Mouse (Mus musculus) adrenal gland (tissue): ENCODE results near the gene Nme6.
"Not testable (repeated sequence)": the region's sequence is repeated elsewhere in the genome, so short reads cannot be mapped to it uniquely, and the experiment has no call there.

Experiments used
- intact Hi-C: fragments of 180-260 bp; cut with DNase I; formaldehyde crosslinking; loops from one replicate; pipeline ENCODE4 v1.15.1; 2025
- long read RNA-seq, 2 experiments: library from polyadenylated mRNA; unstranded; transcript quantifications; one replicate each; pipeline ENCODE4 v2.0.0; 2020; ENCODE audit warnings: borderline replicate concordance in 1 of 2; ENCODE audit not compliant: insufficient replicate concordance in 1 of 2

Nme6 gene
- long read RNA-seq, experiment 1, transcript Nme6-214 (6 exons, 865 nt) = major isoform, 5 of 10 reads
- long read RNA-seq, experiment 1, partial matches to known transcripts = 0 of 10 reads
- long read RNA-seq, experiment 1, other reads (novel, unspliced or antisense) = 0 of 10 reads
- long read RNA-seq, experiment 2, partial matches to known transcripts = 1 of 16 reads
- long read RNA-seq, experiment 2, other reads (novel, unspliced or antisense) = 3 of 16 reads

- intact Hi-C loops = no loop called here
Observed at GRCm38 (mm10) chr9:109832391-109833087, at the start of gene Nme6. Gene Nme6 (plus strand): TSS chr9:109832749.

DNA sequence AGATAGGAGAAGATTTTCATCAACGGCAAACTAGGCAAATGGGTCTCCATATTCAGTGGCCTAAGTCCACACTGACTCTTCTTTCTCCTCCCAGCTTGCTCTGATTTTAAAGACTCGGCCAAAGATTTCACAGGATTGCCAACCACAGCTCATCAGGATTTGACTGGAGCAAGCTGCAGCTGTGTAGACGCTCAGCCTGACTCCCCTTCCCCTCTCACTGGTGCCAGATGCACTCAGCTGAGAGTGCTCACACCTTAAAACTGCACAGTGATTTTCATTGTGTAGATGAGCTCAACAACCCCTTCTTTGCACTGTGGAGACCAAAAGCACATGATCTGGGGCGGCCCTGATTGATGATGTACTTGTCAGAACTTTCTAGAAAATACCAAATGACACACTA, 42.0 kb upstream of the Nme6 start, which contains the start of gene Fbxw27:
Gene Fbxw27 (minus strand): TSS at position 101 of the 400 bp plus-strand sequence.
- intact Hi-C loops = not testable (repeated sequence)

GRCm38 (mm10) chr9:109795221-109795620, 37.3 kb upstream of the Nme6 start:
- intact Hi-C loops = no loop called here

GRCm38 (mm10) chr9:109795811-109796210, 36.7 kb upstream of the Nme6 start:
- intact Hi-C loops = no loop called here

- intact Hi-C loops = no loop called here
Observed at GRCm38 (mm10) chr9:109798051-109798450, 34.5 kb upstream of the Nme6 start.

- intact Hi-C loops = not testable (repeated sequence)
Observed at GRCm38 (mm10) chr9:109805596-109805995, 27.0 kb upstream of the Nme6 start.

DNA sequence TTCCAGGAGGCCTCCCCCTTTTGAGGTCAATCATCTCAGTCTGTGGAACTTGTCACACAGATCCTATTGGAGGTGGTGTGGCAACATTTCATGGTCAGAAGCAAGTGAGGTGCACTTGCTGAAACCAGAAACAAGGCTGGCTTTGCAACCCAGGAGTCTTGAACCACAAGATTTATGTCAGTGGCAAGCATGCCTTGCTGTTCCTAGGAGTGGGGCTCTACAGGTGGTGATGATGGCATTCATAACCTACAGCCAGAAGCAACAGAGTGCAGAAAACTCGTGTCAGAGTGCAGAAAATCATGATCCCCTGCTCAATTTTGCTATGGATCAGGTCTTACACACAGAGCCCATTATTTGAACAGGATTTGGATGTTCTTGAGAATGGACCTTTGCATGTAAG, 26.3 kb upstream of the Nme6 start:
- intact Hi-C loops = no loop called here

DNA sequence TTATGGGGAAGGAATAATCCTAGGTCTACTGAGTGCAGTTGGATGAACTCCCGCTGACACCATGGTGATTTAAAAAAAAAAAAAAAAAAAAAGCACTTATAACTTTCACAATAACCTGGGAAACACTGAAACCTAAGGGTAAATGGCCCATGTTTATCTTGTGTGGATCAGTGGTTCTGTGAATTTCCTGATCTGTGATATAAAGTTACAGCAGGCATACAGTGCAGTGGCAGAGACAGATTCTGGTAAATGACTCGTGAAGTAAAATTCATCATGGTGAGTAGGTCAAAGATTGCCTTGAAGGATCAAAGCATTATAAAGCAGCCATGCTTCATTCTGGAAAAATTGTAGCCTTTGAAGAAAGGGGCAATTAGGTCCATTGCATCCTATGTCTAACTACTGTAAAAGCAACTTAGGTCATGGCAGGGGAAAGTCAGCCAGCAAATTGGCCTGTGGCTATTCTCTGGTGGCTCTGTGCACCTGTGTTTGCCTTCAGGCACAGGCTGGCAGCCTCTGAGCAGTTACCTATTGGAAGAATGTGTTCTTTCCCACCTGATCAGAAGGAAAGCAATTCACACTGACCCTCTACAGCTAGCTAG, 25.8 kb upstream of the Nme6 start:
- intact Hi-C loops = no loop called here

DNA sequence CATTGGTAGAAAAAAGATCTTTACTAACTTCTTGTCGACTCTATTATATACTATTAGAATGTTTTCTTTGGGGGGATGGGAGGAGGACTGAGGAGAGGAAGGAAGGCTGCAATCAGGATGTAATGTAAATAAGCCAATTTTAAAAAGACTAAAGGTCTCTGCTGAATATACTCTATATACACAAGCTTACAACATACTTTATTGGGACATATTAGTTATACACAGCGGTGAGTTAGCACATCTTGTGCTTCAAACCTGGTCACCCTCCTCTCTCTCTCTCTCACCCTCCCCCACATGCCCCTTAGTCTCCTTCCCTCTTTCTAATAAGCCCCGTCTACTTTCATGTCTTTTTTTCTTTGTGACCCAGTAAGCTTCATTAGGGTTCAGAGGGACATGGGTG, 24.7 kb upstream of the Nme6 start:
- intact Hi-C loops = no loop called here

DNA sequence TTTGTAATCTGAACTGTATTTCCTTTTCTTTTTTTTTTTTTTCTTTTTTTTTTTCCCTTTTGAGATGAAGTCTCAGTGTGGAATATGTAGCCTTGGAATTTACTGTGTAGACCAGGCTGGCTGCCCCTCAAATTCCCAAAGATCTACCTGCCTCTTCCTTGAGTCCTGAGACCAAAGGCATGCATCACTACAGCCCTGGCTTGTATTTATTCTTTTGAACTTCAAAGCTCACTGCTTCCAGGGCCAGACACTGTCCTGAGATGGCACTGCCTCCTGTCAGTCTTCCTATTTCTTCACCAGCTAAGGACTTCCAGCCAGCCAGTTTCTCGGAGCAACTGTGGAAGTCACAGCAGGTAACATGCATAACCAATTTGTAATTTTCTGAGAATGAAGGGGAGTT, 20.6 kb upstream of the Nme6 start, which contains the start of gene Spink8:
Gene Spink8 (plus strand): TSS at position 301 of the 400 bp plus-strand sequence.
- intact Hi-C loops = no loop called here

DNA sequence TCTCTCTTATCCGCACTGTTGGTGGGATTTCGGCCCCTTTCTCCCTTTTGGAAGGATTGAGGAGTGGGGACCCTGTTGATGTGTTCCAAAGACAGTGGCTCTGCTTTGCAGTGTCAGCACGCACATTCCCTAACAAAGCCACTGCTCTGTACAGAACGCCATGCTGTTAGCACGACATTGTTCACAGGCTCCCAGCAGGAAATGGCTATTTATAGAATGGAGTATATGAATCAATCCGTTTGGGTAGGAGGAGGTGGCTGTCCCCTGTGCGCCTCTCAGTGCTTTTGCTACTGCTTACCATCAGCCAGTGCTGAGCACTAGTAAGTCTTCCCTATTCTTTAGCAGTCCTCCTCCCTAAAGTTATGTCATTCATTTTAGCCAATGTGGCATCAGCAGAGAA, 19.1 kb upstream of the Nme6 start:
- intact Hi-C loops = no loop called here

- intact Hi-C loops = no loop called here
Observed at GRCm38 (mm10) chr9:109816341-109816740, 16.2 kb upstream of the Nme6 start.

GRCm38 (mm10) chr9:109825739-109826138, 6.8 kb upstream of the Nme6 start:
- intact Hi-C loops = loop anchor here (10.0 kb wide), 1 partner anchor 161 kb away; the partner anchor contains the start of gene Fbxw25

DNA sequence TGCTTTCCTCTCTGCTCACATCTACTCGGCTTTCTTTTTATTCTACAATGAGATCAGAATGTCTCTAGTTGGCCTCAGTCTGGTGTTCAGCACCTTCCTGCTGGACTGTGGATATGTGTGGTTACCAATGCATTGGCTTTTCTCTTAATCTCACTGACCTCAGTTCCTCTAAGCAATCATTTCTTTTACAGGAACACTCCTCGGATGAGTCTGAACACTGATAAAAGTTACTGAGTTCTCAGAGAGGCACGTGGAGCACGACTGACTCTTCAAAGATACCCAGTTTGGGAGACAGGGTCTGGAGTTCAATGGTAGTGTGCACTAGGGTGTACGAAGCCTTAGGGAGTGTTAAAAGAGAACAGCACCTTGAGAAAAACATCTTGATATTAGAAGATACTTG, 6.4 kb upstream of the Nme6 start:
- intact Hi-C loops = loop anchor here (10.0 kb wide), 1 partner anchor 161 kb away; the partner anchor contains the start of gene Fbxw25

DNA sequence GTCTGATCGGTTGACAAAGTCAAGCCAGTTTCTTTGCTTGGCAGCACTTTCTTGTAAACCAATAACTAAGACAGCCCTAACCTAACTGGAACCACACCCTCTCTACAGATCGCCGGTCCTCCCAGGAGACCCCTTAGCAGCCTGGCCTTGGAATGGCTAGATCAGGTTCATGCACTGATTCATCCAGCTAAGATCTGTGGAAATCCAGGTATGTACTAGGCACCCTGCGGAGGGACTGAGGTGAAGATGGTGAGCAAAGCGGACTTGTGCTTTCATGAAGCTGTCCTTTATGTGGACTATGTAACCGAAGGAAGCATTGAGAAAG, 501 bp downstream of the Nme6 start:
- intact Hi-C loops = no loop called here

DNA sequence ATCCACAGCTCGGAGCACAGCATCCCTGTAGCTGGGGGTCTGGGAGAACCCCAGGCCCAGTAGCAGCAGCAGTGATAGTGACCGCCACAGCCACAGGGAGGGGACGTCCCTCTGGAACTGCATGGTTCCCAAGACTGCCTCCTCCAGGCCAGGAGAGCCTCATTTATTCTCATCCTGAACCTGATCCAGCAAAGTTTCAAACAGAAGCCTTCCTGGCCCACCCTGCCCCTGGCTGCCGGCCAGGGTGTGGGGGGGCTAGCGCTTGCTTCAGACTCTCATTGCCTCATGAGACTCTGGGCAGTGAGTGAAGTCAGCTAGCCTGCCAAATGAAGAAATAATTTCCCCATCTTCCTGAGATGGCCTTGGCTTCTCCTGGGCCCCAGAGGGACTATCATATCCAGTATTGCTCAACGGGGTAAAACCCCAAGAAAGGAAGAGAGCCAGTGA, 16.8 kb downstream of the Nme6 start, which contains the start of gene Camp:
Gene Camp (minus strand): TSS at position 306 of the 447 bp plus-strand sequence.
- intact Hi-C loops = no loop called here

- intact Hi-C loops = no loop called here
Observed at GRCm38 (mm10) chr9:109850099-109850498, 17.6 kb downstream of the Nme6 start.

GRCm38 (mm10) chr9:109854341-109854740, 21.8 kb downstream of the Nme6 start:
- intact Hi-C loops = no loop called here

DNA sequence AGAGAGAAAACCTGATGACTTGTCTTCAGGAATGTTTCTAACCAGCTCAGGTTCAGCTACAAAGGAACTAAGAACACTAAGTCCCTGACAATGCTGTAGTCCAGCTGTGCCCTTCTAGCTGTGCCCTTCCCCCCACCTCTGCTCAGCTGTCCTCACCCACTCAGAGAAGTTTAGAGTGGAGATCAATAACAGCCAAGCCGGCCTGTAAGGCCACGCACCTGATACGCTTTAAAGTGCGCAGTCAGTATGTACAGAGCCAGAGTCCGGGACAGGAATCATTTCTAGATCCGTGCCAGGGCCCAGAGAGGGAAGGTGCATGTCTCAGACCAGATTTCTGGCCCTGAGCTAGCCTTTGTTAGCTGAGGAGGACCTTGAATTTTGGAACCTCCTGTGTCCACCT, 23.4 kb downstream of the Nme6 start:
- intact Hi-C loops = no loop called here

DNA sequence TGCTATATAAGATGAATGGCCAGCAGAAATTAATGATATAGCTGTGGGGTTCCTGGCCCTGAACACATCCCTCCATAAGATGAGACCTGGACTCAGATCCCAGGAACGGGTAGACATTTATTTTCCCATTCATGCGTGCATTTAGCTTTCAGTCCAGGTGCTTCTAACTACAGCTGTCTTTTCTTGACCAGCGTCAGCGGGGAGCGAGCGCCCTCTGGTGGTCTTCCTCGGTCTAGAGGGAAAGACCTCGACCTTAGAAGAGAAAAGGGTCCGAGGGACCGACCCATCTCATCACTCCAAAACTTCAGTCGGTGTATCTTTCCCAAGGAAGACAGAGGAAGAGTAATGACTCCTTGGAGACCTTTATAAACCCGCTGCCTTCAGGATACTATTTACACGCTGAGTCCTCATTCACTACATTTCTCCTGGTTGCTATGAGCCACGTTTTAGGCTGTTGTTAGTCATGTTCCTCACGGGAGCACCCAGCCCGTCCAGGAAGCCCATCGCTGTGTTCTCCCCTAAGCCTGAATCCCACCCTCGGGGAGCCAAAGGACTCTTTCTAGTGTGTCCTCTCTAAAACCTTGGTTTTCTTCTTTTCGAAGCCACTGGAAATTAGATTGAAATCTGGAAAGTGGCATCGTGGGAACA, 30.0 kb downstream of the Nme6 start:
- intact Hi-C loops = no loop called here

DNA sequence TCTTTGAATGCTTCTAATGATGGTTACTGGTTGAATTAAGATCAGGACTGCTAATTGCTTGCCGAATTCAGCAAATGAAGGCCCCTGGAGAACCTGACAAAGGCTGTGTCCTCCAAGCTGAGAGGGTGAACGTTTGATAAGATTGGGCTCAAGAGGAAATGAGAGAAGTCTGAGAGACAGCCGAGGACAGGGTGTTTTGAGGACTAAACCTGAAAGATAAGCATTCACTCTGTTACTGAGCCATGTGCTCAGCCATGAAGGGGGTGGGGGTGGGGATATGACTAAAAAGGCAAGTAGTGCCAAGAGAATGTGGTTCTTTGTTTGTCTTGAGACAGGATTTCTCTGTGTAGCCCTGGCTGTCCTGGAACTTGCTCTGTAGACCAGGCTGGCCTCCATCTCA, 30.5 kb downstream of the Nme6 start:
- intact Hi-C loops = no loop called here

- intact Hi-C loops = no loop called here
Observed at GRCm38 (mm10) chr9:109866218-109866617, 33.7 kb downstream of the Nme6 start.
